Mouse (Mus musculus): ENCODE data around the gene Anapc7. TPM values are rescaled to one million over a fixed set of nuclear protein-coding genes. Genes with fewer than 3 reads are reported as not detected.

Anapc7 gene
- polyA plus RNA-seq, 1 experiment, result 38.0 TPM

GRCm38 (mm10) chr5:122399871-122400270, 21.6 kb upstream of the Anapc7 start:
- Histone ChIP-seq H3K27ac (ENCODE audit: insufficient read depth, low read length) (no peak overlapping the region), H3K4me3 (replicated peaks; ENCODE audit: insufficient read depth, low read depth, low read length) (no peak overlapping the region), H3K27me3 (ENCODE audit: control insufficient read depth, insufficient read depth, low read length) (no peaks in the 10 kb centered on the region), H3K4me1 (ENCODE audit: control insufficient read depth, insufficient read depth, low read length) (peaks cover 15% of the 10 kb centered on the region; the same call in 1 of the 2 replicates)
- no peak for DNase-seq
- WGBS, result 86% methylated on average over 8 of the region's 8 CpGs
- TF ChIP-seq CTCF (IDR thresholded peaks at IDR 0.05; ENCODE audit: borderline replicate concordance, insufficient read depth, low read depth, low read length) (no peak), POLR2A (IDR thresholded peaks at IDR 0.05; ENCODE audit: borderline replicate concordance, insufficient read depth, low read length) (no peak)

- H3K27me3 ChIP-seq (ENCODE audit: control insufficient read depth, insufficient read depth, low read length), result no peaks in the 10 kb centered on the region
- WGBS, result 69% methylated on average over 18 of the region's 18 CpGs
- no peak overlapping the region for H3K4me3 ChIP-seq (replicated peaks; ENCODE audit: insufficient read depth, low read depth, low read length)
- TF ChIP-seq POLR2A (IDR thresholded peaks at IDR 0.05; ENCODE audit: borderline replicate concordance, insufficient read depth, low read length) (no peak), CTCF (IDR thresholded peaks at IDR 0.05; ENCODE audit: borderline replicate concordance, insufficient read depth, low read depth, low read length) (no peak)
- no peak for DNase-seq
- no peak overlapping the region for H3K27ac ChIP-seq (ENCODE audit: insufficient read depth, low read length)
- peaks cover 15% of the 10 kb centered on the region; the same call in 1 of the 2 replicates for H3K4me1 ChIP-seq (ENCODE audit: control insufficient read depth, insufficient read depth, low read length)
These were observed 20.7 kb upstream of the Anapc7 start for GRCm38 (mm10) chr5:122400628-122401302.

DNA sequence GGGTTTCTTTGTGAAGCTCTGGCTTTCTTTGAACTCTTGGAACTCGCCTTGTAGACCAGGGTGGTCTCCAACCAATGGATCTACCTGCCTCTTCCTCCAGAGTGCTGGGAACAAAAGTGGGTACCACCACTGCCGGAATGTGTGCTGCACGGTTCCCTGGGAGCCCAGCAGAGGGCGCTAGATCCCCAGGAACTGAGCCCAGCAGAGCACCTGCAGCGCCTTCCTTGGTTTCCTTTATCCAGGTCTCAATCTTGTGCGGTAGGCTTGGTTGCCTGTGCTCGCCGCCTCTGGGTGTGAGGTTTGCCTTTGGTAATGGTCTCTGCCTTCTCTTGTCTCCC, 20.2 kb upstream of the Anapc7 start:
- no peak overlapping the region for H3K27ac ChIP-seq (ENCODE audit: insufficient read depth, low read length)
- H3K4me3 ChIP-seq (replicated peaks; ENCODE audit: insufficient read depth, low read depth, low read length), result no peak overlapping the region
- H3K4me1 ChIP-seq (ENCODE audit: control insufficient read depth, insufficient read depth, low read length), result peaks cover 15% of the 10 kb centered on the region; the same call in 1 of the 2 replicates
- DNase-seq, result peak; percentile 77 to 87
- TF ChIP-seq CTCF (IDR thresholded peaks at IDR 0.05; ENCODE audit: borderline replicate concordance, insufficient read depth, low read depth, low read length) (peak; percentile 98), POLR2A (IDR thresholded peaks at IDR 0.05; ENCODE audit: borderline replicate concordance, insufficient read depth, low read length) (no peak)
- no peaks in the 10 kb centered on the region for H3K27me3 ChIP-seq (ENCODE audit: control insufficient read depth, insufficient read depth, low read length)
- WGBS, result 10% methylated on average over 8 of the region's 8 CpGs

- WGBS, result 47% methylated on average over 13 of the region's 13 CpGs
- H3K27me3 ChIP-seq (ENCODE audit: control insufficient read depth, insufficient read depth, low read length), result no peaks in the 10 kb centered on the region
- no peak overlapping the region for H3K27ac ChIP-seq (ENCODE audit: insufficient read depth, low read length)
- TF ChIP-seq POLR2A (IDR thresholded peaks at IDR 0.05; ENCODE audit: borderline replicate concordance, insufficient read depth, low read length) (no peak), CTCF (IDR thresholded peaks at IDR 0.05; ENCODE audit: borderline replicate concordance, insufficient read depth, low read depth, low read length) (no peak)
- H3K4me1 ChIP-seq (ENCODE audit: control insufficient read depth, insufficient read depth, low read length), result peaks cover 15% of the 10 kb centered on the region; the same call in 1 of the 2 replicates
- no peak overlapping the region for H3K4me3 ChIP-seq (replicated peaks; ENCODE audit: insufficient read depth, low read depth, low read length)
- no peak for DNase-seq
These were observed 19.3 kb upstream of the Anapc7 start for GRCm38 (mm10) chr5:122402160-122402559.

DNA sequence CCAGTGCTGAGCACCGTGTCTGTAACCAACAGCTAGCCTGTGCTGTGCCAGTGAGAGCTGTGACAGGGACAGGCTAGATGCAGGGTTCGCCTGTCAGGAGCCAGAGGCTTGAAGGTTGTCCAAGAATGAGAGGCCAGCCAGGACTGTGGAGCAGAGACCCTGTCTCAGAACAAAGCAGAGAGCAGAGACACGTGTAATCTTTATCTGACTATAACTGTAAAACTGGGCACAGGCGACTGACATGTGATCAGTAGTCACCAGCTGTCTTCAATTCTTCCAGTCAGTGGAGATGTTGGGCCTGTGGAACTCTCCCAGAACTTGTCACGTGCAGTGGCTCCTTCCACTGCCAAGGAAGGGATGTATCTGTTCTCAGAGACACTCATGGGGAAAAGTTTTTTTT, 18.7 kb upstream of the Anapc7 start:
- H3K4me3 ChIP-seq (replicated peaks; ENCODE audit: insufficient read depth, low read depth, low read length), result no peak overlapping the region
- 15% methylated on average over 5 of the region's 5 CpGs for WGBS
- H3K27ac ChIP-seq (ENCODE audit: insufficient read depth, low read length), result no peak overlapping the region
- H3K27me3 ChIP-seq (ENCODE audit: control insufficient read depth, insufficient read depth, low read length), result no peaks in the 10 kb centered on the region
- peaks cover 15% of the 10 kb centered on the region; the same call in 1 of the 2 replicates for H3K4me1 ChIP-seq (ENCODE audit: control insufficient read depth, insufficient read depth, low read length)
- TF ChIP-seq POLR2A (IDR thresholded peaks at IDR 0.05; ENCODE audit: borderline replicate concordance, insufficient read depth, low read length) (no peak), CTCF (IDR thresholded peaks at IDR 0.05; ENCODE audit: borderline replicate concordance, insufficient read depth, low read depth, low read length) (no peak)
- DNase-seq, result peak in 1 of 2 experiments; percentile 45

DNA sequence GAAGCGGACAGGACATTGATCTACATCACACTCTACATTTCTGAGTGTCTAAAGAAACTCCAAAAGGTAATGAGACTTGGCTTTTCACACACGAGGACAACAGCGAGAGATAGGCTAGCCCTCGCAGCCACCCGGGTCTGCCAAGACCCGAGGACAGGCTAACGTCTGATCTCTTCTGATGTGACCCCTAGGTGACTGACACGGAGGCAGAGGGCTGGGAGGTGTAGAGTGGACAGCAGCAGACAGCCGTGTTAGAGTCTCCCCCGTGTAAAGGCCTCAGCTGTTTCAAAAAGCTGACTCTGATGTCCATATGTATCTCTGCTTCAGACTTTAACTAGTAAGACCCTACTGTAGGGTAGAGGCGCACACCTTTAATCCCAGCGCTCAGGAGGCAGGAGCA, 18.1 kb upstream of the Anapc7 start:
- Histone ChIP-seq H3K4me1 (ENCODE audit: control insufficient read depth, insufficient read depth, low read length) (peaks cover 15% of the 10 kb centered on the region; the same call in 1 of the 2 replicates), H3K27ac (ENCODE audit: insufficient read depth, low read length) (no peak overlapping the region), H3K4me3 (replicated peaks; ENCODE audit: insufficient read depth, low read depth, low read length) (no peak overlapping the region), H3K27me3 (ENCODE audit: control insufficient read depth, insufficient read depth, low read length) (no peaks in the 10 kb centered on the region)
- TF ChIP-seq POLR2A (IDR thresholded peaks at IDR 0.05; ENCODE audit: borderline replicate concordance, insufficient read depth, low read length), result no peak
- TF ChIP-seq CTCF (IDR thresholded peaks at IDR 0.05; ENCODE audit: borderline replicate concordance, insufficient read depth, low read depth, low read length), result no peak
- no peak for DNase-seq
- 53% methylated on average over 12 of the region's 12 CpGs for WGBS

GRCm38 (mm10) chr5:122405537-122405936, 16.0 kb upstream of the Anapc7 start:
- DNase-seq, result no peak
- Histone ChIP-seq H3K27me3 (ENCODE audit: control insufficient read depth, insufficient read depth, low read length) (no peaks in the 10 kb centered on the region), H3K4me3 (replicated peaks; ENCODE audit: insufficient read depth, low read depth, low read length) (no peak overlapping the region), H3K4me1 (ENCODE audit: control insufficient read depth, insufficient read depth, low read length) (peaks cover 15% of the 10 kb centered on the region; the same call in 1 of the 2 replicates), H3K27ac (ENCODE audit: insufficient read depth, low read length) (no peak overlapping the region)
- TF ChIP-seq POLR2A (IDR thresholded peaks at IDR 0.05; ENCODE audit: borderline replicate concordance, insufficient read depth, low read length), result no peak
- TF ChIP-seq CTCF (IDR thresholded peaks at IDR 0.05; ENCODE audit: borderline replicate concordance, insufficient read depth, low read depth, low read length), result no peak
- WGBS, result 77% methylated on average over 10 of the region's 10 CpGs

All from cerebellum, adult 2 months (tissue).